In the genomic region with DNA sequence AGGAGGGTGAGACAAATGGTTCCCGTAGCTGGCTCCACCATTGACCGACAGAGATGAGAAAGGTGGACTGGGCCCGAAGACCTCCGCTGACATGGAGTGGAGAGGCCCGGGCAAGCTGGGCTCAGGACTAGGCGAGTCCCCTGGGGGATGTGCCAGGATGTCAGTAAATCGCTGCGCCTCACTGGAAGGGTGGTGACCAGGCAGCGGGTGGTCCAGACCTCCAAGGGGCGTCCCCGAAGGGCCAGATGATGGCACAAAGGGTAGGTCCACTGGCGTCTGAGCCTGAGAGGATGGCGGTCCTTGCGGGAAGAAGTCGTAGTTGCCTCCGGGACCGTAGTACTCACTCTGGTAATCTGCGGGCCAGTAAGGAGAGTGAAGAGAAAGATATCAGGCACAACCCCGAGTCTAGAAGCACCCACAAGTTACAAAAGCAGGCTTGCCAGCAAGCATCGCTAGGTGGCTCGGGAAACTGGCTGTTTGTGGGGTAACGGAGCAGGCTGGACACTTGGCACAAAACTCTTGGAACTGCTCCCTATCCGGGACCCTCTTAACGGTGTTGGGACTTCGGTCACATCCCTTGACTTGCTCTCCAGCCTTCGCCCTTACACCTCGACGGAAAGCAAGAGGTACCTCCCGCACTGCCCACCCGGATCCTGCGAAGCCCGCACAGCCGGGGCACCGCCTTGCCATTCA, we compare ENCODE assay signal across 9 mouse cellular contexts. TPM values are rescaled to one million over a fixed set of nuclear protein-coding genes. Genes with fewer than 3 reads are reported as not detected.
A peak's percentile ranks its signal among the peaks of the same experiment; 100 is the strongest.
DNase-seq lines count a peak whose midpoint lies in the region; ATAC-seq lines count a peak whose summit lies in the region.
"Had no signal": no experiment of that assay in that cellular context is flagged by ENCODE, and none has a peak within 500 bp of the region (broad histone marks: within the 10 kb centered on the region; RNA-seq: fewer than 3 reads in every experiment).

No protein-coding gene starts in this region.

- H3K9ac ChIP-seq in kidney, embryonic 15.5 days: peak overlapping the region; percentile 15; the same call in 1 of the 2 replicates
- no peak overlapping the region for H3K9ac ChIP-seq in embryonic facial prominence, embryonic 14.5 days (ENCODE audit: low read depth, low read length)
- H3K9ac ChIP-seq in stomach, embryonic 15.5 days: no peak overlapping the region
- H3K9ac ChIP-seq: lung, embryonic 14.5 days had no signal

- no peak for DNase-seq in kidney, postnatal 14 days
- DNase-seq in embryonic facial prominence, embryonic 14.5 days (ENCODE audit: low spot score): no peak
- DNase-seq in limb, embryonic 10.5 days (ENCODE audit: low spot score): no peak
- DNase-seq in layer of hippocampus, adult 9-10 months (ENCODE audit: low spot score): no peak
- DNase-seq in thymus, postnatal 25 days: no peak
- DNase-seq: lung, embryonic 14.5 days had no signal

- WGBS in kidney, embryonic 15.5 days: 5% methylated on average over 34 of the region's 34 CpGs
- 8% methylated on average over 32 of the region's 34 CpGs for WGBS in embryonic facial prominence, embryonic 14.5 days
- 10% methylated on average over 34 of the region's 34 CpGs for WGBS in limb, embryonic 10.5 days
- WGBS in stomach, embryonic 15.5 days: 24% methylated on average over 34 of the region's 34 CpGs

- peak; percentile 44; the same call in 1 of the 2 replicates for ATAC-seq in kidney, embryonic 15.5 days (replicated peaks; ENCODE audit: low FRiP score)
- no peak for ATAC-seq in embryonic facial prominence, embryonic 14.5 days (ENCODE audit: low read depth)
- no peak for ATAC-seq in stomach, embryonic 15.5 days (ENCODE audit: insufficient read depth, low FRiP score, low read depth)

- H3K4me3 ChIP-seq in kidney, embryonic 15.5 days (replicated peaks): peak overlapping the region; percentile 63
- peak overlapping the region; percentile 6; the same call in 1 of the 2 replicates for H3K4me3 ChIP-seq in embryonic facial prominence, embryonic 14.5 days (ENCODE audit: low read depth, low read length)
- peak overlapping the region; percentile 25 for H3K4me3 ChIP-seq in limb, embryonic 10.5 days
- peak overlapping the region; percentile 6; the same call in 1 of the 2 replicates for H3K4me3 ChIP-seq in stomach, embryonic 15.5 days (replicated peaks)
- H3K4me3 ChIP-seq: layer of hippocampus, adult 2 months had no signal

- peak overlapping the region; percentile 82 for H3K4me2 ChIP-seq in kidney, embryonic 15.5 days
- no peak overlapping the region for H3K4me2 ChIP-seq in embryonic facial prominence, embryonic 14.5 days (ENCODE audit: low read depth, low read length)
- H3K4me2 ChIP-seq in stomach, embryonic 15.5 days: no peak overlapping the region
- H3K4me2 ChIP-seq: lung, embryonic 14.5 days had no signal

- H3K36me3 ChIP-seq in kidney, embryonic 15.5 days: no peaks in the 10 kb centered on the region
- H3K36me3 ChIP-seq in embryonic facial prominence, embryonic 14.5 days (ENCODE audit: control insufficient read depth, insufficient read depth, low read length): no peaks in the 10 kb centered on the region
- no peaks in the 10 kb centered on the region for H3K36me3 ChIP-seq in limb, embryonic 10.5 days
- H3K36me3 ChIP-seq in stomach, embryonic 15.5 days: no peaks in the 10 kb centered on the region

- no peak overlapping the region for H3K27ac ChIP-seq in kidney, embryonic 15.5 days
- no peak overlapping the region for H3K27ac ChIP-seq in embryonic facial prominence, embryonic 14.5 days (replicated peaks; ENCODE audit: low read depth, low read length)
- H3K27ac ChIP-seq in limb, embryonic 10.5 days: no peak overlapping the region
- H3K27ac ChIP-seq in stomach, embryonic 15.5 days: no peak overlapping the region
- H3K27ac ChIP-seq: layer of hippocampus, adult 2 months had no signal

- peaks cover 92% of the 10 kb centered on the region for H3K27me3 ChIP-seq in kidney, embryonic 15.5 days
- H3K27me3 ChIP-seq in embryonic facial prominence, embryonic 14.5 days (replicated peaks; ENCODE audit: control insufficient read depth, insufficient read depth, low read length): peaks cover 97% of the 10 kb centered on the region
- H3K27me3 ChIP-seq in limb, embryonic 10.5 days (ENCODE audit: low read depth, poor library complexity, severe bottlenecking): peaks cover 100% of the 10 kb centered on the region
- H3K27me3 ChIP-seq in stomach, embryonic 15.5 days (replicated peaks): peaks cover 90% of the 10 kb centered on the region

- H3K4me1 ChIP-seq in kidney, embryonic 15.5 days: peaks cover 39% of the 10 kb centered on the region
- 0 out of 2 replicates have a peak, but pooled peaks cover under 1% of the 10 kb centered on the region for H3K4me1 ChIP-seq in embryonic facial prominence, embryonic 14.5 days (ENCODE audit: control insufficient read depth, insufficient read depth, low read length)
- peaks cover 29% of the 10 kb centered on the region for H3K4me1 ChIP-seq in limb, embryonic 10.5 days
- H3K4me1 ChIP-seq in stomach, embryonic 15.5 days: peaks cover 19% of the 10 kb centered on the region

- no peaks in the 10 kb centered on the region for H3K9me3 ChIP-seq in kidney, embryonic 15.5 days (replicated peaks)
- H3K9me3 ChIP-seq in embryonic facial prominence, embryonic 14.5 days (ENCODE audit: control insufficient read depth, low read length): no peaks in the 10 kb centered on the region
- no peaks in the 10 kb centered on the region for H3K9me3 ChIP-seq in limb, embryonic 10.5 days (replicated peaks)
- H3K9me3 ChIP-seq in stomach, embryonic 15.5 days: no peaks in the 10 kb centered on the region

RNA-seq across cellular contexts. Expression of a gene that starts 5.6 kb away (rescaled TPM):
- 36.0 and 37.3 TPM in 2 replicates for polyA plus RNA-seq in kidney, embryonic 15.5 days (2015; fragmentation: Nextera tagmentation; extraction: Ambion mirVana)
- polyA plus RNA-seq in embryonic facial prominence, embryonic 14.5 days (2014; fragmentation: Nextera tagmentation; extraction: Ambion mirVana): 0.07 and 0.11 TPM in 2 replicates
- 0.16 and 0.31 TPM in 2 replicates for polyA plus RNA-seq in limb, embryonic 10.5 days (2016; fragmentation: Nextera tagmentation; extraction: Ambion mirVana)
- 0.40 and 0.42 TPM in 2 replicates for polyA plus RNA-seq in stomach, embryonic 15.5 days (2015; fragmentation: Nextera tagmentation; extraction: Ambion mirVana)
- polyA plus RNA-seq: lung, embryonic 14.5 days had no signal

RNA-seq across cellular contexts. Expression of a gene that starts 6.4 kb away (rescaled TPM):
- polyA plus RNA-seq in kidney, embryonic 15.5 days (2015; fragmentation: Nextera tagmentation; extraction: Ambion mirVana): 59.8 and 60.4 TPM in 2 replicates
- polyA plus RNA-seq in embryonic facial prominence, embryonic 14.5 days (2014; fragmentation: Nextera tagmentation; extraction: Ambion mirVana): 39.9 and 40.3 TPM in 2 replicates
- polyA plus RNA-seq in limb, embryonic 10.5 days (2016; fragmentation: Nextera tagmentation; extraction: Ambion mirVana): 52.5 and 56.7 TPM in 2 replicates
- 50.4 and 60.4 TPM in 2 replicates for polyA plus RNA-seq in stomach, embryonic 15.5 days (2015; fragmentation: Nextera tagmentation; extraction: Ambion mirVana)

Comparison
In these comparisons a context has a peak if more than half of its experiments do, and no peak if none do; other contexts are left out.
1. H3K4me3 ChIP-seq: peak in every context shown above with its lines; median percentile 63 in kidney, embryonic 15.5 days; 25 in limb, embryonic 10.5 days; 6 in embryonic facial prominence, embryonic 14.5 days; 6 in stomach, embryonic 15.5 days.
2. RNA of a gene that starts 5.6 kb away (polyA plus RNA-seq): 36.0 to 37.3 TPM in kidney, embryonic 15.5 days; 0.40 to 0.42 TPM in stomach, embryonic 15.5 days, 0.16 to 0.31 TPM in limb, embryonic 10.5 days and 0.07 to 0.11 TPM in embryonic facial prominence, embryonic 14.5 days; every median in the first group is over 10 times any median in the second.